Mouse (Mus musculus) urinary bladder, postnatal 14 days (tissue): Measurements from ENCODE around the gene Xpa.
"Not testable (repeated sequence)": the region's sequence is repeated elsewhere in the genome, so short reads cannot be mapped to it uniquely, and the experiment has no call there.

ENCODE experiments used
- DNase-seq: peaks from one replicate; pipeline ENCODE4 v3.0.0; 2021; ENCODE audit warnings: low spot score

The Xpa gene

GRCm38 (mm10) chr4:46195781-46196487, at the start of gene Xpa:
Xpa (minus strand) TSS chr4:46196311.
- peak; percentile 96 for DNase-seq

GRCm38 (mm10) chr4:46235871-46236270, 39.8 kb upstream of the Xpa start:
- no peak for DNase-seq

GRCm38 (mm10) chr4:46234739-46235138, 38.6 kb upstream of the Xpa start:
- DNase-seq: no peak

GRCm38 (mm10) chr4:46226972-46227535, 30.9 kb upstream of the Xpa start:
- DNase-seq: peak; percentile 15

GRCm38 (mm10) chr4:46221090-46221489, 25.0 kb upstream of the Xpa start:
- no peak for DNase-seq

GRCm38 (mm10) chr4:46202562-46203126, 6.5 kb upstream of the Xpa start:
- DNase-seq: no peak

- DNase-seq: peak; percentile 67
Observed at GRCm38 (mm10) chr4:46201834-46202561, 5.9 kb upstream of the Xpa start.

- no peak for DNase-seq
Observed at GRCm38 (mm10) chr4:46198064-46198463, 2.0 kb upstream of the Xpa start.

GRCm38 (mm10) chr4:46196513-46196912, 402 bp upstream of the Xpa start:
- no peak for DNase-seq

GRCm38 (mm10) chr4:46192011-46192410, 4.1 kb downstream of the Xpa start:
- DNase-seq: not testable (repeated sequence)

- no peak for DNase-seq
Observed at GRCm38 (mm10) chr4:46186466-46186865, 9.6 kb downstream of the Xpa start.

GRCm38 (mm10) chr4:46185890-46186289, 10.2 kb downstream of the Xpa start:
- no peak for DNase-seq

GRCm38 (mm10) chr4:46185423-46185822, 10.7 kb downstream of the Xpa start:
- DNase-seq: no peak

- DNase-seq: no peak
Observed at GRCm38 (mm10) chr4:46182181-46182580, 13.9 kb downstream of the Xpa start.

GRCm38 (mm10) chr4:46181168-46181567, 14.9 kb downstream of the Xpa start:
- no peak for DNase-seq

- DNase-seq: no peak
Observed at GRCm38 (mm10) chr4:46177496-46177895, 18.6 kb downstream of the Xpa start.

GRCm38 (mm10) chr4:46177018-46177417, 19.1 kb downstream of the Xpa start:
- DNase-seq: no peak

GRCm38 (mm10) chr4:46176313-46176712, 19.8 kb downstream of the Xpa start:
- no peak for DNase-seq

GRCm38 (mm10) chr4:46171761-46172160, 24.4 kb downstream of the Xpa start:
- no peak for DNase-seq

GRCm38 (mm10) chr4:46165831-46166230, 30.3 kb downstream of the Xpa start:
- DNase-seq: no peak

- no peak for DNase-seq
Observed at GRCm38 (mm10) chr4:46164027-46164426, 32.1 kb downstream of the Xpa start.

- DNase-seq: no peak
Observed at GRCm38 (mm10) chr4:46151903-46152544, 44.1 kb downstream of the Xpa start.
